Mouse (Mus musculus) lung, adult 2 months (tissue): Measurements from ENCODE around the gene Dars2.

Experiments
- CTCF ChIP-seq: fragments of 200-500 bp; IDR thresholded peaks from 2 replicates; pipeline ENCODE4 v1.5.1; 2011; ENCODE audit warnings: mild to moderate bottlenecking, low read length, control low read depth; ENCODE audit not compliant: insufficient read depth
- POLR2A ChIP-seq: fragments of 200-500 bp; IDR thresholded peaks from 2 replicates; pipeline ENCODE4 v1.6.1; 2011; ENCODE audit warnings: low read depth, mild to moderate bottlenecking, control low read depth, low read length, borderline replicate concordance; ENCODE audit errors: extremely low read depth

DNA sequence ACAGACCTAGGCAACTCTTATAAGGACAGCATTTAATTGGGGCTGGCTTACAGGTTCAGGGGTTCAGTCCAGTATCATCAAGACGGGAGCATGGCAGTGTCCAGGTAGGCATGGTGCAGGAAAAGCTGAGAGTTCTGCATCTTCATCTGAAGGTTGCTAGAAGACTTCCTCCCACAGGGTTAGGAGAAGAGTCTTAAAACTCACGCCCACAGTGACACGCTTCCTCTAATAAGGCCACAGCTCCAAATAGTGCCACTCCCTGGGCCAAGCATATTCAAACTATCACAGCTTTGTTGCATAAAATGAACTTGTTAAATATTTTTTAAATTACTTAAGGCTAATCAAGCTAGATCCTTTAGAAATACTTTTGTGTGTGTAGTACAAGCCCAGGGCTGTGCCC is 6.8 kb upstream of the Dars2 start:
- TF ChIP-seq POLR2A, result no peak
- TF ChIP-seq CTCF, result no peak
